Mouse (Mus musculus) lung, adult 2 months (tissue): ENCODE results near the gene Ect2.

Experiments used
- CTCF ChIP-seq: fragments of 200-500 bp; IDR thresholded peaks from 2 replicates; pipeline ENCODE4 v1.5.1; 2011; ENCODE audit warnings: mild to moderate bottlenecking, low read length, control low read depth; ENCODE audit not compliant: insufficient read depth
- POLR2A ChIP-seq: fragments of 200-500 bp; IDR thresholded peaks from 2 replicates; pipeline ENCODE4 v1.6.1; 2011; ENCODE audit warnings: low read depth, mild to moderate bottlenecking, control low read depth, low read length, borderline replicate concordance; ENCODE audit errors: extremely low read depth

DNA sequence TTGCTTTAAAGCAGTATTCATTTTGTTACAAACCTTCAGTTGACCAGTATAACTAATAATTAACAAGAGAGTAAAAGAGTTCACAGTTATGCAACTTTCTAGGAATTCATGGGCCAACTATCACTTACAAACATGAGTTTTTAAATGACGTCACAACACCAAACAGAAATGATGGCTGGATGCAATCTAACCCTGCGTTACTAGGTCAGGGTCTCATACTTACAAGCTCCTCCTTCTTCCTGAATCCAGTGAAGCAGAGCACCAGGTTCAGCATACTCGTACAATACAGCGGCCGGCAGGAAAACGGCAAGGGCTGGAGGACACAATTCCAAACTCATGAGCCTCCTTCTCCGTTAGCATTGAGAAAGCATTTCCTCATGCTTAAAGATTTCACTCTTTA lies 7.9 kb downstream of the Ect2 start:
- TF ChIP-seq POLR2A (no peak), CTCF (no peak)
